Mouse (Mus musculus) cerebellum, adult 2 months (tissue): Measurements from ENCODE around the gene Atp5e. TPM values are rescaled to one million over a fixed set of nuclear protein-coding genes. Genes with fewer than 3 reads are reported as not detected.
A peak's percentile ranks its signal among the peaks of the same experiment; 100 is the strongest.

ENCODE experiments used
- DNase-seq, 2 experiments: peaks; one replicate each; pipeline ENCODE4 v3.0.0; 2021
- H3K27ac ChIP-seq: fragments of 200-500 bp; 2 replicates; pipeline ENCODE4 v1.5.1; 2012; ENCODE audit warnings: low read length, control low read depth, inconsistent platforms; ENCODE audit not compliant: insufficient read depth
- H3K27me3 ChIP-seq: fragments of 200-500 bp; 2 replicates; pipeline ENCODE4 v1.6.1; 2012; ENCODE audit warnings: inconsistent platforms, mild to moderate bottlenecking, low read length, moderate library complexity; ENCODE audit not compliant: control insufficient read depth, insufficient read depth
- H3K4me1 ChIP-seq: fragments of 200-500 bp; 2 replicates; pipeline ENCODE4 v1.6.1; 2011; ENCODE audit warnings: low read length; ENCODE audit not compliant: control insufficient read depth, insufficient read depth
- H3K4me3 ChIP-seq: fragments of 200-500 bp; replicated peaks from 2 replicates; pipeline ENCODE3; 2011; ENCODE audit warnings: mild to moderate bottlenecking, low read depth, low read length, control low read depth; ENCODE audit not compliant: insufficient read depth
- CTCF ChIP-seq: fragments of 200-500 bp; IDR thresholded peaks from 2 replicates; pipeline ENCODE4 v1.5.1; 2011; ENCODE audit warnings: low read depth, mild to moderate bottlenecking, control low read depth, low read length, moderate library complexity, borderline replicate concordance; ENCODE audit not compliant: insufficient read depth
- POLR2A ChIP-seq: fragments of 200-500 bp; IDR thresholded peaks from 2 replicates; pipeline ENCODE4 v1.6.1; 2011; ENCODE audit warnings: low read length, control low read depth, borderline replicate concordance; ENCODE audit not compliant: insufficient read depth
- WGBS: fragments of 180-500 bp; shearing (Covaris S2); methylation state at CpG from one replicate; pipeline ENCODE4 v1.1.7; 2018; 5-methylcytosine and 5-hydroxymethylcytosine counted together
- polyA plus RNA-seq: library from polyadenylated mRNA; depleted of rRNA; stranded (reverse); fragments of >200 nt; gene quantifications from 2 replicates; pipeline ENCODE4 v1.2.3, GENCODE M21; 2012

The Atp5e gene
- polyA plus RNA-seq, 1 experiment, result 697 TPM

DNA sequence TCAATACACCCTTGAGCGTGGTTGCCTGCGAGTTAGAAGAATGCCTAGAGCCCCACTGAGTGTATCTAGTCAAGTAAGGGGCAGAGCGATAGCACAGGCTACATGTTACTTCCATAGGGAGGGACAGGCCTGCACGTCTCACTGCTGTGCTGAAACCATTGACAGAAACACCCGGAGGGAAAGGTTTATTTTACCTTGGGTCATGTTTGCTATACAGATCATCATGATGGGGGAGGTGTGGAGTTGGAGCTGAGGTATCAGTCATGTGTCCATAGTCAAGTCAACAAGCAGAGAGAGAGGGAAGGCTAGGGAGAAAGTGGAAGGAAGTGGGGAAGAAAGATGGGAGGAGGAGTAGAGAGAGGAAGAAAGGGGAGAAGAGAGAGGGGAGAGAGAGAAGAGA lies 23.1 kb upstream of the Atp5e start:
- Histone ChIP-seq H3K27me3 (no peaks in the 10 kb centered on the region), H3K4me3 (no peak overlapping the region), H3K4me1 (no peaks in the 10 kb centered on the region), H3K27ac (no peak overlapping the region)
- 83% methylated on average over 5 of the region's 5 CpGs for WGBS
- DNase-seq, result no peak
- no peak for TF ChIP-seq POLR2A
- TF ChIP-seq CTCF, result no peak

DNA sequence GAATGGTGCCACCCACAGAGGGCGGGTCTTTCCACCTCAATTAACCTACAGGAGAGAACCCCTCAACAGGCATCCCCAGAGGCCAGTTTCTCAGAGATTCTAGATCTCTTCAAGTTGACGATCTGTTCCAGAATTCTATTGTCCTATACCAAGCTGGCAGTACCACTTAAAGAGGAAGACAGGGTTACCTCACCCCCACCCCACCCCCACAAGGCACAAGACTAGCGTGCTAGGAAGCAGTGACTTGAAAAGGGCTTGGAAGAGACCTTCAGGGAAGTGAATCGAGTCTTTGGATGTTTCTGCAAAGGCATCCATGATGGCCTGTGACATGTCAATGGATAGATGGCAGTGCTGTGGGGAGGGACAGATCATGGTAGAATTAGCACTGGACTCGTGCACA lies 14.8 kb upstream of the Atp5e start:
- 61% methylated on average over 5 of the region's 5 CpGs for WGBS
- H3K4me3 ChIP-seq, result no peak overlapping the region
- TF ChIP-seq POLR2A (no peak), CTCF (no peak)
- H3K27me3 ChIP-seq, result no peaks in the 10 kb centered on the region
- no peak overlapping the region for H3K27ac ChIP-seq
- no peaks in the 10 kb centered on the region for H3K4me1 ChIP-seq
- no peak for DNase-seq

DNA sequence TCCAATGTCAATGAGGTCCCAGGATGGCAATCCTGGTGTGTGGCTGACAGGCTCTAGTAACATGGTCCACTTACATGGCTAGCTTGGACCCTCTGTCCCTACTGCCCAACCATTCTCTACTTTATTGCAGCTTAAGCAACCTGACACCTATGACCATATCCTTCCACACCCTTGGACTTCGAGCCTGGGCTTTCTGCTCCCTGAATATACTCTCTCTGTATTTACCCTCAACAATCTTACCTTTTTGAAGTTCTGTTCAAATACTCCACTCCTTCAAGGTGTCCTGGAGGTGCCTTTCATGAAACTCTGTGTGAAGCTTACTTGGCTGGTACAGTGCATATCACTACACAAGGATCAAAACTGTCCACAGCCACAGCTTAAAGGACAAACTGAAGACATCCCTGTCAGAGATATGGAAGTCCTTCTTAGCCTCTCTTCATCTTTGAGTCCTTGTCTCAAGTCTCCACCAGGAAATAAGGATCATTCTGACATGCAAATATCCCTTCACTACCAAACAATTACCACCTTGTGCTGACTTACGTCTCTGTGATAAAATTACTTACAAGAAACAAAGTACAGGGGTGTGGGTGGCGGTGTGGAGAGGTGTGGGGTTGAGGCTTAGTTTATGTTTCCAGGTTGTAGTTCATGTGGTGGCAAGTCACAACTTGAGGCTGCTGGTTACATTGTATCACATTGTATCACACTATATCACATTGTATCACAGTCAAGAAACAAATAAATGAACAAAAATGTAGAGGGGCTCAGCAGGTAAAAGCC lies 13.8 kb upstream of the Atp5e start:
- Histone ChIP-seq H3K27ac (no peak overlapping the region), H3K27me3 (no peaks in the 10 kb centered on the region), H3K4me3 (no peak overlapping the region), H3K4me1 (peaks cover 2% of the 10 kb centered on the region; the same call in 1 of the 2 replicates)
- no peak for DNase-seq
- 79% methylated on average over 3 of the region's 3 CpGs for WGBS
- TF ChIP-seq CTCF (no peak), POLR2A (no peak)

DNA sequence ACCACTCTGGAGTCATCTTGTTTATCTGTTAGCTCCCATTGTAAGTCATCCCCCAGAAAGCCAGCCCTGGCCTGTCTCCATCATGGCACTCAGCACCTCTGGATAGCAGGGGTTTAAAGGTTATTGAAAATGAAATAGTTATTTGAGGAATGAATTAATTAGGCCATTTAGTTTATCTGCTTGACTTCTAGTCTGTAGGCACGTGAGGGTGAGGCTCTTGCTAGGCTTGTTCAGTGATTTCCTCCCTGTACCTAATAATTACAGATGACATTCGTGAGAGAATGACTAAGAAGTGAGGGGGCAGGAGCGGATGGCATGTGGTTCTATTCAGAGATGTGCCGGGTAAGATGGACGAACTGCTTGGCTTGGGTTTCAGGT lies 9.6 kb upstream of the Atp5e start:
- Histone ChIP-seq H3K4me3 (peak overlapping the region; percentile 80), H3K4me1 (peaks cover 2% of the 10 kb centered on the region; the same call in 1 of the 2 replicates), H3K27me3 (no peaks in the 10 kb centered on the region), H3K27ac (no peak overlapping the region)
- WGBS, result 82% methylated on average over 5 of the region's 5 CpGs
- DNase-seq, result no peak
- TF ChIP-seq CTCF (no peak), POLR2A (no peak)

DNA sequence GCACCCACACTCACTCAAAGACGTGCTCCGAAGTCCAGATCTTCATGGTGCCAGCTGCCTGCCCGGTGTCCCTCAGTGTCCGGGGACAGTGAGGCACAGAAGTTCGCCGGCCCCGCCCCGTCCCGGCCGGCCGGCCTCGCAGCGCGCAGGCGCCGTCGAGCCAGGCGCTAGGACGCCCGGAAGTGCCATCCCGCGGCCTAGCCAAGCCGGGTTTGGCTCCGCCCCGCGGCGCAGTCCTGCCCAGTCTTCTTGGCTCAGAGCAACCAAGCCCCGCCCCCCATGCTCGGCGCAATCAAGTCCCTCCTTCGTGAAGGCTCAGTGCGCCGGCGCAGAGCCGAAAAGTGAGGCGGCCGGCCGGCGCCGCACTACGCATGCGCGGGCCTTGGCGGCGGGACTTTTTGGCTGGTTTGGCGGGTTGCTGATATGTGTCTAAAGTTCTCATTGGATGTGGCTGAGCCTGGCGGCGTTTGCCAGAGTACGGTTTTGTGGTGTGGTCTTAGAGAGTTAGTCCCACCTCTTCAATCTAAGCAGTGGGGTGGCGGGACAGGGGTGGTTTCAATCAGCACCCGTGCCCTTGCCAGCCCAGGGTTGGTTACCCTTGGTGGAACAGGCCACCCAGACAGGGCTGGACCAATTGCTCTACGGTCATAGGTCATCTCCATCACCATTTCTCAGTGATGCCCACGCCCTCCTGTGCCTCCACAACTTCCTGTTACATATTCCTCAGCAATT lies 9.1 kb upstream of the Atp5e start, which contains the start of gene Prelid3b:
Gene Prelid3b (minus strand): TSS at position 264 of the 732 bp plus-strand sequence.
- Histone ChIP-seq H3K27ac (peak within 1 kb of the TSS; percentile 28; the same call in 1 of the 2 replicates), H3K4me3 (peak within 1 kb of the TSS; percentile 80), H3K4me1 (peaks cover 2% of the 10 kb centered on the region; the same call in 1 of the 2 replicates), H3K27me3 (no peaks in the 10 kb centered on the region)
- DNase-seq, result peak; percentile 98
- TF ChIP-seq POLR2A, result peak; percentile 57; the same call in 1 of the 2 replicates
- no peak for TF ChIP-seq CTCF
- WGBS, result 1% methylated on average over 53 of the region's 53 CpGs

DNA sequence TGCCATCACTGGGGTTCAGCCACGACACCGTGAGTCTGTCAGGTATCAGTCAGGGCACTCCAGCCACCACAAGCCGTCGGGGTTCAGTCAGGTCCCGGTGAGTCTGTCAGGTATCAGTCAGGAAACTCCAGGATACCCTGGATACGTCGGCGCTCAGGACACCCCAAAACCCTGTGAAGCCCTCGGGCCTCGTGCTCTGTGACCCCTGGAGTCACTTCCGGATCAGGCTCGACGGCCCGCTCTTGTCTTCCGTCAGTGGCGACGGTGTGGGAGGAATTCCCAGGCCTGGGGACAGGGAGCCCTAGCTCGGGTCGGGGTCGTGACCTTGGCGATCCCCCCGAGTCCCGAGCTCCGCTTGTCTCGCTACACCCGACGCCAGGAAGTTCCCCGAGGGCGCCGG lies 8.5 kb upstream of the Atp5e start:
- peaks cover 2% of the 10 kb centered on the region; the same call in 1 of the 2 replicates for H3K4me1 ChIP-seq
- H3K27me3 ChIP-seq, result no peaks in the 10 kb centered on the region
- TF ChIP-seq CTCF (no peak), POLR2A (no peak)
- peak overlapping the region; percentile 80 for H3K4me3 ChIP-seq
- WGBS, result 6% methylated on average over 30 of the region's 30 CpGs
- DNase-seq, result no peak
- H3K27ac ChIP-seq, result peak overlapping the region; percentile 28; the same call in 1 of the 2 replicates

DNA sequence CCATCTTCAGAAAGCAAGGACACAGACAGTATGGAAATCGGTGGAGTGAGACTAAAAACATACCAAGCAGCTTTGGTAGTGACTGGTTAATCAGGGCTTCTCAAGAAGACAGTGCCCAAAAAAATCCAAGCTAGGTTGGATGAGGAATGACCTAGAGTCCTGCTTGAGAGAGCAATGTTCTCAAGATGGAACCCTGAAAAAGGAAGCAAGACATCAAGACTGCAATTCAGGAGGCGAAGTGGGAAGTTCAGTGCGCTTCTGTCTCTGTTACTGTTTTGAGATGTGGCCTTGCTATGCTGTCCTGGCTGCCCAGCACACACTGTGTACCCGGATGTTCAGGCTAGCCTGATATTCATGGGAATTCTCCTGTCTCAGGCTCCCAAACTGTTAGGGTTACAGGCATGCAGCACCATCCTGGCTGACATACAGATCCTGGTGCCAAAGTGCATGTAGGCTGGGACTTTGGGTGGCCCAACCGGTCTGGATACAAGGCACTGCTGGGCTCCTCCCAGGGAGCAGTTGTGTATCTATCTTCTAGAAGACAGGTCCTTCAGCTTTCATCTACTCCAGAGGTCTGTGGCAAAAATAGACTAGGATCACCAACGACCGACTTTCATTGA lies 7.0 kb upstream of the Atp5e start:
- Histone ChIP-seq H3K27ac (no peak overlapping the region), H3K4me3 (no peak overlapping the region), H3K27me3 (no peaks in the 10 kb centered on the region), H3K4me1 (peaks cover 2% of the 10 kb centered on the region; the same call in 1 of the 2 replicates)
- no peak for TF ChIP-seq POLR2A
- TF ChIP-seq CTCF, result no peak
- 89% methylated on average over 7 of the region's 7 CpGs for WGBS
- DNase-seq, result no peak
